Mouse (Mus musculus) left cerebral cortex, postnatal 25 days (tissue): ENCODE data around the gene Ttc5. TPM values are rescaled to one million over a fixed set of nuclear protein-coding genes. Genes with fewer than 3 reads are reported as not detected.
A peak's percentile ranks its signal among the peaks of the same experiment; 100 is the strongest.
"Not testable (repeated sequence)": the region's sequence is repeated elsewhere in the genome, so short reads cannot be mapped to it uniquely, and the experiment has no call there.

Experiments
- DNase-seq, 2 experiments: peaks; one replicate each; pipeline ENCODE4 v3.0.0; 2022; ENCODE audit warnings: low spot score in 2 of 2, mixed read lengths in 1 of 2
- intact Hi-C: fragments of 180-260 bp; cut with DNase I; formaldehyde crosslinking; loops from one replicate; pipeline ENCODE4 v1.15.1; 2025
- total RNA-seq, 2 experiments: library from RNA; stranded (reverse); gene quantifications; 2 replicates each; pipeline ENCODE4 v1.2.3; 2021

The Ttc5 gene
- total RNA-seq = 10 to 100 TPM; 57.2 to 63.9 TPM

DNA sequence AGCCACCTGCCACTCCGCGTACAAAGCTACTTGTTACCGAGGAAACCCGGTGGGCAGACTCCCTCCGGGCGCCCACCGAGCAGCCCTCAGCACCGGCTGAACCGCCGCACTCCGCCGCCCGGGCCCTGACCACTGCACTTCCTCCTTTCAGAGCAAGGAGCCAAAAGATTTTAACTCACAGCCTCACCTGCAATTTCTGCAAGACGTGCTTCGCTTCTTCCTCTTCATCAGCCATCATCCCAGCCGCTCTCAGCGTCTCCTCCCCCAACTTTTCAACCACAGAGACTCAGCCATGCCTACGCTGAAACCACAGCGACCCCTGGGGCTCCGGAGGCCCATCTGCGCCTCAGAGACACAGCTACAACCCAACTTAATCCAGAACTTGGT is at the start of gene Ttc5:
Gene Ttc5 (minus strand): TSS at position 269 of the 387 bp plus-strand sequence.
- intact Hi-C loops = loop anchor here (1.0 to 10.0 kb wide), 2 partner anchors 22 to 720 kb away; partner anchors contain the start of genes Ccnb1ip1 and Parp2
- DNase-seq = peak; percentile 88 to 92

DNA sequence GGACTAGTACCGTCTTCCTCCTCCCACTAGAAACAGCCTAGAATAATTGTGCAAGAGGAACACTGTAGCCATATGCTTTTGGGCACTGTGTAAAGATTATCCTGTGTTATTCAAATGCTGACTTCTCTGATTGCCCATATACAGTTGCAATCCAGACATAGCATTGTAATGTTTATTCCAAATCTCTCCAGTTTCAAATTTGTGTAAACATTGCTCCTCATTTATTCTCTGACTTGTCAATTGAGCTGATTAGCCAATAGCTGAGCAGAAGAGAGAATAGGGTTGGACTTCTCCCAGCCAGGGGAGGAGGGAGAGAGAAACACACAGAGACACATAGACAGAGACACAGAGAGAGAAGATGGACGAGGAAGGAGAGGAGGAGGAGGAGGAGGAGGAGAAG is 49.1 kb upstream of the Ttc5 start:
- intact Hi-C loops = no loop called here
- DNase-seq = no peak

DNA sequence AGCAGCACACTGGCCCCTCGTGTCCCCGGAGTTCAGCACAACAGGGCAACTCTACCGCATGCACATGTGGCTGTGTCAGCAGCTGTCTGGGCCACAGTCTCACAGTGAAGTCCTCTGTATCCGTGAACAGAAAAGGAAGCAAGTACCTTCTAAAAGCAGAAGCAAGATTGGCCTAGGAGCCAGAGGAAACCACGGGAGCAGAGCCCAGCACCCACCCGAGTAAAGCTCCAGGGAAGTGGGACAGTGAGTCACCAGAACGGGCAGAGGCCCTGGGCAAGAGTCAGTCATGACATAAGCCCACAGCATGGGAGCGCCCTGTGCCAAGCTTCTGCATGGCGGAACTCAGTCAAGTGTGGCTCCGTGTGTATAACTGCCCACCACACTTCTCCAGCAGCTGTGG is 48.6 kb upstream of the Ttc5 start:
- intact Hi-C loops = no loop called here
- DNase-seq = peak in 1 of 2 experiments; percentile 14

DNA sequence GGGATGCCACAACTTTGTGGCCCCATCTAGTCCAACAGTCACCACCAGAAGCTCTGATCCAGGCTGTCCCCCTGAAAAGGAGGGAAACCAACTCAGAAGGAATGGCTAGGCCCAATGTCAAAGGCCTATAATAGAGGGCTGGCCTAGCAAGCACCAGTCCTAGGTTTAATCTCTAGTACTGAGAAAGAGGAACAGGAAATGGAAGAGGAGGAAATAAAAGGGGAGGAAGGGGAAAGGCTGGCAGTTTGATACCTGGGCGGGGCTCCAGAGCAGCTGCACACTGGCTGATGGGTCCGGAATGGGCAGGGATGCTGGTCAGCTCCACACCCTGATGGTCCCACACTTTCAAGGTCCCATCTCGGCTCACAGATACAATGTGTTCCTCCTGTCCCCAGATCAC is 44.6 kb upstream of the Ttc5 start:
- intact Hi-C loops = no loop called here
- no peak for DNase-seq

DNA sequence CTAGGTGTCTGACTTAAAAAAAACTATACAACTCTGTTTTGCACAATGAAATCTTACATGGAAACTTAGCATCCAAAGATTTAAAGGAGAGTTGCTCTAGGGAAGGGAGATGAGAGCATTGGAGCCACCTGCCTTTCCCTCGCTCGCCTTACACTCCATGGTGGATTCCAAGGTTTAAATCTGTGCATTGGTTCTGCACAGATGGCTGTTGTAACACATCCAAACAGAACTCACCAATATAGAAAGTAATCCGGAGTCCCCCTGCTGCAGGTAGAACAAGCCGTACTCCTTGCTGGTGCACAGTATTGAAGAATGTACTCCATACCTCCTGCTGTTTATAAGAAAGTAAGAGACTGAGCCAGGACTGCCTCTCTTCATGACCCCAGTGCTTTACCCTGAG is 41.3 kb upstream of the Ttc5 start:
- peak; percentile 26 to 61 for DNase-seq
- intact Hi-C loops = no loop called here

DNA sequence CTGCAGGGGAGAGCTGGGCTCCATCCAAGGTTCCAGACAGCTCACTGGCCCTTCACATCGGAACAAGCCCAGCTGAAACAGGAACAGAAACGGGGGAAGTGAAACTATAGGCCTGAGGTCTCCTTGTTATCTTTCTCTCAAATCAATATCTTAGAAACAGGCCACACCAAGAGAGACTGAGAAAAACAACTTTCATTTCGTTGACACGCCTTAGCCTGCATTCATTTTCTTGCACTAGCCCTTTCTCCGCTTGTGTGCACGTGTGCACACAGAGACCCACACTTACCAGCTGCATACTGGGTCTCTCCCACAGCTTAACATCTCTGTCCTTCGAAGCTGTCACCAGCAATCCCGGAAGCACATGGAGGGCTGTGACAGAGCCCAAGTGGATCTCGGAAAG is 38.9 kb upstream of the Ttc5 start:
- no peak for DNase-seq
- intact Hi-C loops = no loop called here

DNA sequence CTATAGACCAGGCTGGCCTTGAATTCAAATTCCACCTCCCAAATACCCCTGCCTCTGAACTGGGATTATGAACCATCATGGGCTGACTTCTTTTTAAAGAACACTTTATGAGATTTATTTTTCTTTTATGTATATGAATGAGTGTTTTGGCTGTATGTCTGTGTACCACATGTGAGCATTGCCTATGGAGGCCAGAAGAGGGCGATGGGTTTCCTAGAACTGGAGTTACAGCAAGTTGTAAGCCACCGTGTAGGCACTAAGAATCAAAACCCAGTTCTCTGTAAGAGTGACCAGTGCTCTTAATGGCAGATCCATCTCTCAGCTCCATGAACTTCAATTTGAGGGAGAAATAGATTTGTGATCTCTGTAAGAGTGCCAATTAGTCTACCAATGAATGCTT is 37.9 kb upstream of the Ttc5 start:
- intact Hi-C loops = no loop called here
- DNase-seq = no peak

DNA sequence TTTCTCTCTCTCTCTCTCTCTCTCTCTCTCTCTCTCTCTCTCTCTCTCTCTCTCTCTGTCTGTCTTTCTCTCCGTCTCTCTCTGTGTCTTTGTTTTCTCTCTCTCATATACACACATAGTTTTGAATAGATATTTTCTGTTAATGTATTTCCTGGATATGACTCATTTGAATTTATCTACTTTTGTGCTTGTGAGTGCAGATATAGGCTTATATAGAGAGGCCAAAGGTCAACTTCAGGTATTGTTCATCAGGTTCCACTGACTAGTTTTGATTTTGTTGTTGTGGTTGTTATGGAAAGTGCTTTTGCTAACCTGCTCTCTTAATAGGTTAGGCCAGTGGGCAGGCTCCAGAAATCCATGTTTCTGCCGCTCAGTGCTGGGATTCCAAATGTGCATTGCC is 27.7 kb upstream of the Ttc5 start:
- intact Hi-C loops = no loop called here
- DNase-seq = no peak

DNA sequence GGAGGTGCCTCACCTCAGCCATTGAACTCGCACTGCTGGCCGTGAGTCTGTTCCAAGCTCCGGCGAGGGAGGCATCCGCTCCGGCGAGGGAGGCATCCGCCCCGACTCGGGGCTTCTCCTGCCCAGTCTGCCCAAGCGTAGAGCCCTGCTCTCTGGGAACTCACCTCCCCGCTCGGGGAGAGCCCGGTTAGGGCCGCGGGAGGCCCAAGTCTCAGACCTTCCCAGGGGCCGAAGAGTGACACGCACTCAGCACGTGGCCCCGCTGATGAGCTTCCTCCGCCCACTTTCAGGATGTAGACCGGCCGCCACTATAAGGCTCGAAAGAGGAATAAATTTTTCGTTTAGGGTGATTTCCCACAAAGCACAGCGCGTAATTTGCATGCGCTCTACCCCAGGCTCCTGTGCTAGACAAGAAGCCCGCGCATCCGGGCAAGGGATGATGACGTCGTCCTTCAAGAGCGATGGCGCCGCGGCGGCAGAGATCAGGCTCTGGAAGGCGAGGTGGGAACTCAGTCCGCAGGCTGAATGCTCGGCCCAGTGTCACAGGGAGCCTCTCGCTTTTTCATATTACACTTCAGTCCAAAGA is 22.3 kb upstream of the Ttc5 start, which contains the start of the genes Ccnb1ip1 and Parp2:
Gene Ccnb1ip1 (minus strand): TSS at position 246 of the 586 bp plus-strand sequence.
Gene Parp2 (plus strand): TSS at position 355 of the 586 bp plus-strand sequence.
- intact Hi-C loops = loop anchor here (1.0 to 5.0 kb wide), 5 partner anchors 22 to 281 kb away; partner anchors contain the start of genes Pip4p1, Pnp, Tep1 and Ttc5
- peak; percentile 99 for DNase-seq

DNA sequence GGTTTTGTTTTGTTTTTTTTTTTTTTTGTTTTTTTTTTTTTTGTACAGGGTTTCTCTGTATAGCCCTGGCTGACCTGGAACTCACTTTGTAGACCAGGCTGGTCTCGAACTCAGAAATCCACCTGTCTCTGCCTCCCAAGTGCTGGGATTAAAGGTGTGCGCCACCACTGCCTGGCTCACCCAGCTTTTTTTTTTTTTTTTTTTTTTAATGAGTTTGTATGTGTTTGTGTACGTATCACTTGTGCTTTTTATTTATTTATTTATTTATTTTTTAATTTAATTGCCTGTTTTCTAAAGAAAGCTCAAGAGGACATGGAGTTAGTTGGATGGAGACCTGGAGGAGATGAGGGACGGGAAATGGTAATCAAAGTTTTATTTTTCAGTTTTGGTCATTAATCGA is 21.1 kb upstream of the Ttc5 start:
- DNase-seq = not testable (repeated sequence)
- intact Hi-C loops = loop anchor here (2.0 to 5.0 kb wide), 4 partner anchors 66 to 282 kb away; partner anchors contain the start of genes Pip4p1, Pnp and Tep1

DNA sequence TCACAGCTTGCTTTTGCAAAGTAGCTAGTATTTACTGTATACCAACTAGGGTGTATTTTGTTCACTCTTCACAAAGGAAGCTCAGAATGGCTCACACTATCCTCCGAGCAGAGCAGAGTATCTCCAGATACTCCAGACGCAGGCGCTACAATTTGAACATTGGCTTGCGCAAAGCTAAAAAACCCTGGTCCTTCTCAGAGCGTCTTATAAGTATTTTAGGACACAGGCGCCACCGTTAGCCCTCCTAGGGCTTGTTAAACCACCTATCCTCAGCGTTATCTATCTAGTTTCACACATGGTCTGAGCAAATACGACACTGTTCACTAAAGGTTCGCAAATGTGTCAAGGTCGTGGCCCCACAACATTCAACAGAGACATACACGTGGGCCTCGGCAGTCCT is 19.4 kb upstream of the Ttc5 start:
- DNase-seq = no peak

DNA sequence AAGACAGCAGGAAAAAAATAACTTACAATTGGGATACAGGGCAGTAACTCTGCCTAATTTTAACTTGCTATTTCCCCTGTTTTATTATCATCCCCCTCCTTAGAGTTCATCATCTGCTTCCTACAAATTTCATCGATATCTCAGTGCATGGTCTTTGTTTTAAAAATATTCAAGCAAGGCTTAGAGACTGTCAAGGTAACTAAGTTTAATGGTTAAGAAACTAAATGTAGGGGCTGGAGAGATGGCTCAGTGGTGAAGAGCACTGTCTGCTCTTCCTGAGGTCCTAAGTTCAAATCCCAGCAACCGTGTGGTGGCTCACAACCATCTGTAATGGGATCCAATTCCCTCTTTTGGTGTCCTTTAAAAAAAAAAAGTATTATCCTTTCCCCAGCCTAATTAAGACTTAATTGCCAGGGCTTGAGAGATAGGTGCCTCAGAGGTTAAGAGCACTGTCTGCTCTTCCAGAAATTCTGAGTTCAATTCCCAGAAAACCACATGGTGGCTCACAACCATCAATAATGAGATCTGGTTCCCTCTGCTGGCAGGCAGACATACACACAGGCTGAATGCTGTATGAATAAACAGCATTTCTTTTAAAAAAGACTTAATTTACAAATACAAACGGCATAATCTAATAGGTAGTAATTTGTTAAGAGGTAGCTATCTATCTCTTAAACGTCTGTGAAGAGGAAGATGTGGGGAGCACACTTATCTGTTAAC is 17.7 kb upstream of the Ttc5 start:
- peak in 1 of 2 experiments; percentile 23 for DNase-seq
- intact Hi-C loops = no loop called here

More for the DNA sequence above, 19.4 kb upstream of the Ttc5 start:
- intact Hi-C loops = loop anchor here (5.0 kb wide), 2 partner anchors 68 to 128 kb away; partner anchors contain the start of genes Pip4p1, Pnp and Tep1

DNA sequence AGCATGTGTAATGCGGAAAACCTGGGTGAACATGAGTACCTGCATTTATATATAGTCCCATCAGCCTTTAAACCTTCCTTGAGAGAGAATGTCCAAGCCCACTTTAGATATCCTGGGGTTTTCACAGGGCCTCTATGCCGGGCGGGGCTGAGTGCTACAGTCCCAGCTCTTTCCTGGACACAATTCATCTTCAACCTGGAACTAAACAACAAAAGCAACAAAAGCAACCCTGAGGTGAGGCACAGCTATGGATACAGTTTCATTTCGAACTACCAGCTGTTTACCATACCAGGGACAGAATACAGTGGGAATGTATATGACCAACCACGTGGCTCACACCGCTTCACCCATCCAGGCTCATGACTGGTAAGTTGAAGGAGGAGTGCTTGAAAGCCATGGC is 17.1 kb upstream of the Ttc5 start:
- intact Hi-C loops = no loop called here
- DNase-seq = no peak

DNA sequence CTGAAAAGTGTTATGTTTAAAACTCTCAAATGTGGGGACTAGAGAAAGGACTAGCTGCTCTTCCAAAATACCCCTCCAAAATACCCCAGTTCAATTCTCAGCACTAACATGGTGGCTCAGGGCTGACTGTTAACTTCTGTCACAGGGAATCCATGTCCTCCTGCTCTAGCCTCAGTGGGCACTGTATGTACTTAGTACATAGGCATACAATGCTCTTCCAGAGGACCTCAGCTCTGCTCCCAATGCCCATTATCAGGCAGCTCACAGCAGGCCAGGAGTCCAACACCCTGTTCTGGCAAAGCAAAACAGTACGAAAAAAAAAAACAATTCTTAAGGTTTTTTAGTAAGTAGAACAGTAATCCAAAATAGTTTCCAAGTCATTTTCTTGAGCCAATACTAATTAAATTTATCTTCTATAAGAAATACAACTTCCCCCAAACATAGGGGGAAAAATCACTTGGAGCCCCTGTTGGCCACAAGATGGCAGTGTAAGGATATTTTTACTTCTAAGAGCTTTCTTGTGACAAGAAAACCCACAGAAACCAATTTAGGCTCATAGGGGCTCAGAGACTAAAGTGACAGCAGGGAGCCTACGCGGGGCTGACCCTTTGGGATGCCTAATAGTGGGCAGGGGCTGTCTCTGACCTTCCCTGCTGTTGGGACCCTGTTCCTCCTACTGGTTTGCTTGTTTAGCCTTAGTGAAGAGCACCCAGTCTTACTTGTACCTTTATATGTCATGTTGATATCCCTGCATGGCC is 14.4 kb upstream of the Ttc5 start:
- peak; percentile 46 to 61 for DNase-seq
- intact Hi-C loops = loop anchor here (1.0 kb wide), 1 partner anchor 264 kb away; no protein-coding TSS in a partner anchor

DNA sequence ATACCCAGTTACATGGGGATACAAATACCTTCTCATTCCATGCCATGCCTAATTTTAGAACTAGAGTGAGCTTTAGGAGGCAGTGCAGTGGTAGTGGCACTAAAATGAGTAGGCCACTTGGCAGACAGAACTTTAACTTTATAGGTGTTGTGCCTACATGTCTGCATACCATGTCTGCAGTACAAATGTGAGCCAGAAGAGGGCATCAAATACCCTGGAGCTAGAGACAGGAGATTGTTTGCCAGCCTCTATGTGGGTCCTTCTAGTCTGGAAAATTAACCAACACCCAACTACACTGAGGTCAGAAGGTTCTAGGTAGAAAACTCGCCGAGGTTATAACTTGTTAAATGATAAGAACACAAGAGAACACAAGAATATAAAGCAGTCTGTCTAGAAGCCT is 13.2 kb upstream of the Ttc5 start:
- intact Hi-C loops = no loop called here
- DNase-seq = no peak

DNA sequence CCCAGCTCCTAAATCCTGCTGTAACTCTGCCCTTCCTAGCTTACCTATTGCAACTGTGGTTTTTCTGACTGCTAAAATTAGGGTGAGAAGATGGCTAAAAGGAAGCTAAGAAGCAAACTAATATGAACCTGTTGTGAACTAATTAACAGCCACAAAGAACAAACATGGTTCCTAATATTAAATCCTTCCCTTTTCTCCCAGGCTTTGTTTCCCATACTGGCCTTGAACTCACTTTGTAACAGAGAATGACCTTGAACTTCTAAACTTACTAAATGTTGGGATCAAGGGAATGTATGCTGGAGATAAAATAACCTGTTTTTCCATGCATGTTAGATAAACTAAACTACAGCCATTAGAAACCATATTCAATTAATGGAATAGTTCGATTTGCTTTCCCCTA is 11.1 kb upstream of the Ttc5 start:
- intact Hi-C loops = no loop called here
- no peak for DNase-seq

DNA sequence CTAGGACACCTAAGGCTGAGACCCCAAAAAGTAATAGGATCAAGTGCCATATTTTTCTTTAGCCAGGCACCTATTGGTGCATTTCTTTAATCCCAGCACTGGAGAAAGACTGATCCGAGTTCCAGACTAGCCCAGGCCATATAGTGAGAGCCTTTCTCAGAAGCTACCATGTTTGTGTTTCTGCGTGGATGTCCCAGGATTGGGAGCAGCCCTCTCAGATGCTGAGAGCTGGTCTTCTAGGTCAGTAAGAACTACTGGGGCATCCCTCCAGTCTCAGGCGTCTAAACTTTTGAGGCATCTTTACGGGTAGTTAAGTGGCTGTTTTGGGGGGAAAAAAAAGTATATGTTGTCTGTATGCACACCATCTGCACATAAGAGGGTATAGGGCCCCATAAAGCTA is 10.6 kb upstream of the Ttc5 start:
- intact Hi-C loops = no loop called here
- DNase-seq = no peak

DNA sequence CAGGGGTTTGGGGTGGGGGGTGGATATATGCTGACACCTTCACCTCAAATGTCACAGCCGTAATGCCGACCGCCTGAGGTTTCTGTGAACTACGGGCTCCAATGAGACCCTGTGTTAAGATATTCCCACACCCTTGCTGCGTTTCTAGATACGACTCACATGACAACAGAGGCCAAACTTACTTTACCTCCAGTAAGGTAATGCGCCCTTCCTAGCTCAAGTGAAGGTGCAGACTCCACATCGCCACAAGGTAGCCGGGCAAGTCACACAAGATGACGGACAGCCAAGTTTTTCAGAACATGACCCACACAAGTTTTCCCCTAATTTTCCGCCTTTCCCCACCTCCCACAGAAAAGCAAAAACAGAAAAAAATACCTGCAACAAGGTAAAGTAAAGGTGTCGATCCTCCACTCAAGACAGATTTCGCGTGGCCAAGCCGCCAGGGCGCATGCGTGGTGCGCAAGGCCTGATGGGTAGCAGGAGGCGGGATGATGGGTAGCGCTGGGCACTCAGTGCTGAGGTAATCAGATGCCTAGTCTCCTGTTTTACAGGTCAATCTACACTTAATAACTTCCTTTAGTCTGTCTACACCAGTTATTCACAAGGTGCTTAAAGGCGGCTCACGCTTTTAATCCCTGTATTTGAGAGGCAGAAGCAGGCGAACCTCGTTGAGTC is 10.1 kb upstream of the Ttc5 start:
- no peak for DNase-seq
- intact Hi-C loops = no loop called here

DNA sequence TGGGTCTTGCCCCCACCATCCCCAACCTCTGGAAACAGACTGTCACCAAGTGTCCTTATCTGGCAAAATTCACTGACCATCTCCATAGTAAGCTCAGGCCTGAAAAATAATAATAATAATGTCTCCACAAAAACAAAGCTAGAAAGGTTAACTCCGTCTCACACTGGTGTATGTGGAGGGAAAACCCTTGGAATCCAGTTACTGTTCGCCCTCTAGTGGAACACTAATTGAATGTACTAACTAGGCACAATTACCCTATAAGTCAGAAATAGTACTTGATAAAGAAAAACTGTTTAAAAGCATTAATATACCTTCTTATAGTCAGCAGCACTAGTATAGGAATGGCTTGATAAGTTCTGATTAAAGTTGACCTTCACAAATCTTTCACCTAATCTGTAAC is 2.8 kb upstream of the Ttc5 start:
- intact Hi-C loops = loop anchor here (10.0 kb wide), 1 partner anchor 723 kb away; no protein-coding TSS in a partner anchor
- DNase-seq = no peak
